Mouse (Mus musculus) heart, postnatal 0 days (tissue): ENCODE results near the gene 4933407L21Rik. TPM values are rescaled to one million over a fixed set of nuclear protein-coding genes. Genes with fewer than 3 reads are reported as not detected.

Experiments used
- ATAC-seq: fragments of 200-750 bp; cut with Nextera tagmentation; 2 replicates; pipeline ENCODE4 v1.8.0; 2017; ENCODE audit warnings: low read depth, moderate number of reproducible peaks, moderate library complexity; ENCODE audit not compliant: insufficient read depth
- DNase-seq: peaks from one replicate; pipeline ENCODE4 v3.0.0-alpha.2; 2016; ENCODE audit warnings: low spot score
- H3K27ac ChIP-seq: fragments of 300-500 bp; sonication (generic); 2 replicates; pipeline ENCODE4 v1.5.1; 2014; ENCODE audit warnings: low read depth, mild to moderate bottlenecking
- H3K27me3 ChIP-seq: fragments of 300-500 bp; sonication (generic); 2 replicates; pipeline ENCODE4 v1.6.1; 2014; ENCODE audit warnings: low read length, mixed read lengths; ENCODE audit not compliant: control insufficient read depth, insufficient read depth
- H3K36me3 ChIP-seq: fragments of 300-500 bp; sonication (generic); replicated peaks from 2 replicates; pipeline ENCODE4 v1.6.1; 2014; ENCODE audit warnings: low read length, mixed read lengths; ENCODE audit not compliant: control insufficient read depth, insufficient read depth
- H3K4me1 ChIP-seq: fragments of 300-500 bp; sonication (generic); 2 replicates; pipeline ENCODE4 v1.6.1; 2014; ENCODE audit warnings: antibody characterized with exemption; ENCODE audit not compliant: control insufficient read depth, insufficient read depth
- H3K4me2 ChIP-seq: fragments of 300-500 bp; sonication (generic); 2 replicates; pipeline ENCODE4 v1.6.1; 2014; ENCODE audit warnings: low read depth, mild to moderate bottlenecking, low read length, moderate library complexity
- H3K4me3 ChIP-seq: fragments of 300-500 bp; sonication (generic); 2 replicates; pipeline ENCODE4 v1.5.1; 2014; ENCODE audit warnings: low read depth, low read length
- H3K9ac ChIP-seq: fragments of 300-500 bp; sonication (generic); replicated peaks from 2 replicates; pipeline ENCODE4 v1.6.1; 2014; ENCODE audit warnings: low read depth, low read length, mixed read lengths
- H3K9me3 ChIP-seq: fragments of 300-500 bp; sonication (generic); replicated peaks from 2 replicates; pipeline ENCODE4 v1.6.1; 2016; ENCODE audit warnings: low read length; ENCODE audit not compliant: control insufficient read depth
- CTCF ChIP-seq: IDR thresholded peaks from 2 replicates; pipeline ENCODE4 v1.5.1; 2016; ENCODE audit warnings: antibody characterized with exemption, control low read depth, low read depth
- EP300 ChIP-seq: IDR thresholded peaks from 2 replicates; pipeline ENCODE4 v1.6.1; 2016; ENCODE audit warnings: antibody characterized with exemption, low read depth
- WGBS: fragments of 180-500 bp; shearing (Covaris S2); extraction: QIAGEN DNeasy Blood & Tissue Kit; methylation state at CpG from one replicate; pipeline ENCODE4 v1.1.7; 2014; 5-methylcytosine and 5-hydroxymethylcytosine counted together
- polyA plus RNA-seq: library from polyadenylated mRNA; unstranded; fragments of >200 nt; fragmentation: Nextera tagmentation; extraction: Ambion mirVana; gene quantifications from 2 replicates; pipeline ENCODE4 v1.2.1, GENCODE M21; 2015
- total RNA-seq: library from RNA; depleted of rRNA; stranded (reverse); fragments of >200 nt; gene quantifications from 2 replicates; pipeline ENCODE4 v1.2.3, GENCODE M21; 2014; ENCODE audit warnings: low replicate concordance

The 4933407L21Rik gene
- total and polyA plus RNA-seq, 2 experiments from 2014 or later, result not detected

- WGBS, result 39% methylated on average over 13 of the region's 13 CpGs
- H3K9me3 ChIP-seq, result no peaks in the 10 kb centered on the region
- H3K36me3 ChIP-seq, result peaks cover 41% of the 10 kb centered on the region
- no peak overlapping the region for H3K4me2 ChIP-seq
- H3K9ac ChIP-seq, result no peak overlapping the region
- H3K27me3 ChIP-seq, result no peaks in the 10 kb centered on the region
- TF ChIP-seq CTCF (no peak), EP300 (no peak)
- no peak overlapping the region for H3K27ac ChIP-seq
- no peak for ATAC-seq
- H3K4me1 ChIP-seq, result 0 out of 2 replicates have a peak, but pooled peaks cover 7% of the 10 kb centered on the region
- no peak overlapping the region for H3K4me3 ChIP-seq
- DNase-seq, result no peak
Observed at GRCm38 (mm10) chr1:85908754-85909590, 19.3 kb upstream of the 4933407L21Rik start.

DNA sequence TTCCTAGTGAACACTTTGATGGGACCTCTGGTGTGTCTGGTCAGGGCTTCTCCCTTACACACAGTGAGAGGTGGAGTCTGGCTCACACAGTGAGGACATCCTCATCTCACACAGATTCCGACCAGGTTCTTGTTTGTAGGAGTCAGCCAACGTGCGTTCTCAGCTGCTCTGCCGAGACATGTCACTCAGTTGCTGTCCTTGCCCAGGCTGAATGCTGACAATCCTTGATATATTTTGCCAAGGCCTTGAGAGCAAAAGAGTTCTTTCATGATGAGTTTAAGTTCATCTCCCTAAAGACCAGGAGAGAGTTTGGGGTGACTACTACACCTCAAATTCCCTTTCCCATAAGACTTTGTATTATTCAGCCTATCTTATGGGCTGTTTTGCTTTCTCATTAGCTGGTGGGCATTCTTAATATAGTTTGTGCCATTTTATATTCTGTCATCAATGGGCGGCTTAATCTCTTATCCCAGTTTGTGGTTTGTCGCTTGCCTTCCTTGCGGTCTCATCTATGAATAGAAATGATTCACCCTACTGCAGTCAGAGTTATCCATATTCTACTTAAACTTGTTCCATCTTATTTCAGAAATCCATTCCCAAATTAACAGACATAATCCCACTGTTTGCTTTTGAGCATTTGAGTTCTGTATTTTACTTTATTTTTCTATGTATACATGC is 15.1 kb upstream of the 4933407L21Rik start:
- DNase-seq, result no peak

GRCm38 (mm10) chr1:85915890-85916289 is 12.4 kb upstream of the 4933407L21Rik start:
- H3K4me3 ChIP-seq, result no peak overlapping the region
- H3K9me3 ChIP-seq, result no peaks in the 10 kb centered on the region
- H3K36me3 ChIP-seq, result no peaks in the 10 kb centered on the region
- no peak overlapping the region for H3K9ac ChIP-seq
- no peak for DNase-seq
- no peak overlapping the region for H3K4me2 ChIP-seq
- no peaks in the 10 kb centered on the region for H3K27me3 ChIP-seq
- no peak for ATAC-seq
- TF ChIP-seq EP300, result no peak
- TF ChIP-seq CTCF, result no peak
- H3K27ac ChIP-seq, result no peak overlapping the region
- H3K4me1 ChIP-seq, result no peaks in the 10 kb centered on the region

More for the DNA sequence above, 15.1 kb upstream of the 4933407L21Rik start:
- Histone ChIP-seq H3K27me3 (no peaks in the 10 kb centered on the region), H3K4me2 (no peak overlapping the region), H3K9me3 (no peaks in the 10 kb centered on the region), H3K4me3 (no peak overlapping the region), H3K27ac (no peak overlapping the region), H3K36me3 (no peaks in the 10 kb centered on the region), H3K4me1 (0 out of 2 replicates have a peak, but pooled peaks cover 7% of the 10 kb centered on the region), H3K9ac (no peak overlapping the region)
- no peak for TF ChIP-seq CTCF
- no peak for TF ChIP-seq EP300
- WGBS, result 72% methylated on average over 7 of the region's 7 CpGs
- ATAC-seq, result no peak

GRCm38 (mm10) chr1:85916830-85917450 is 11.3 kb upstream of the 4933407L21Rik start:
- Histone ChIP-seq H3K9ac (no peak overlapping the region), H3K36me3 (no peaks in the 10 kb centered on the region), H3K4me3 (no peak overlapping the region), H3K27me3 (no peaks in the 10 kb centered on the region), H3K4me1 (no peaks in the 10 kb centered on the region), H3K9me3 (no peaks in the 10 kb centered on the region), H3K4me2 (no peak overlapping the region), H3K27ac (no peak overlapping the region)
- TF ChIP-seq EP300, result no peak
- no peak for TF ChIP-seq CTCF
- 62% methylated on average over 4 of the region's 4 CpGs for WGBS
- no peak for DNase-seq
- ATAC-seq, result no peak

DNA sequence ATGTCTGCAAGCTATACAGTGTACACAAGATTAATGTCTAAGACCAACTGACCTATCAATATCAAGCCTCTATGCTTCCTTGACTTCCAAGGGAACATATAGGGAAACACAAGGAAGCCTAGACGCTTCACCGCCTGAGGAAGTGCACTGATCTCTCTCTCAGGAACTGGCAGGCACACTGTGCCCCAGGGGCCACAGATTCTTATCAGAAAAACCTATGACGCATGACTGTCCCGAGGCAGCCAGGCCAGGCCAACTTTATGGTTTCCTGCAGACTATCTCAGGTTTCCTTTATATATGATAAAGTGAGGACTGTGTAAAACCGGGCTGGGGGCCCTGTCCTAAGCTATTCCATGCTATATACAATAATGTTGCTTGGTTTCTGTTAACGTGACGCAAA is 8.7 kb upstream of the 4933407L21Rik start:
- no peak overlapping the region for H3K27ac ChIP-seq
- no peak overlapping the region for H3K4me2 ChIP-seq
- 72% methylated on average over 7 of the region's 7 CpGs for WGBS
- no peak for TF ChIP-seq EP300
- TF ChIP-seq CTCF, result no peak
- H3K9me3 ChIP-seq, result no peaks in the 10 kb centered on the region
- no peak for DNase-seq
- H3K27me3 ChIP-seq, result no peaks in the 10 kb centered on the region
- no peaks in the 10 kb centered on the region for H3K36me3 ChIP-seq
- H3K4me3 ChIP-seq, result no peak overlapping the region
- ATAC-seq, result no peak
- H3K9ac ChIP-seq, result no peak overlapping the region
- H3K4me1 ChIP-seq, result no peaks in the 10 kb centered on the region
